Mouse (Mus musculus) left cerebral cortex, postnatal 4 days (tissue): ENCODE measurements around the gene Stat6. TPM values are rescaled to one million over a fixed set of nuclear protein-coding genes. Genes with fewer than 3 reads are reported as not detected.

Experiments used
- DNase-seq: peaks from one replicate; pipeline ENCODE4 v3.0.0-alpha.2; 2022
- intact Hi-C: fragments of 180-260 bp; cut with DNase I; formaldehyde crosslinking; loops from one replicate; pipeline ENCODE4 v1.15.1; 2025
- total RNA-seq, 2 experiments: library from RNA; stranded (reverse); gene quantifications; 2 replicates each; pipeline ENCODE4 v1.2.3; 2021

The Stat6 gene
- total RNA-seq, 2 experiments from 2014 or later, result 6.0 to 6.1 TPM

- DNase-seq, result peak; percentile 53
- intact Hi-C loops, result no loop called here
These were observed 28.4 kb upstream of the Stat6 start for GRCm38 (mm10) chr10:127614236-127615033.

- no peak for DNase-seq
- intact Hi-C loops, result no loop called here
These were observed 27.8 kb upstream of the Stat6 start for GRCm38 (mm10) chr10:127615034-127615374.

GRCm38 (mm10) chr10:127615591-127615990 lies 27.2 kb upstream of the Stat6 start:
- intact Hi-C loops, result no loop called here
- DNase-seq, result peak; percentile 32

- DNase-seq, result no peak
- intact Hi-C loops, result no loop called here
These were observed 26.5 kb upstream of the Stat6 start for GRCm38 (mm10) chr10:127616261-127616679.

- intact Hi-C loops, result no loop called here
- DNase-seq, result no peak
These were observed 25.5 kb upstream of the Stat6 start for GRCm38 (mm10) chr10:127617294-127617693.

- no peak for DNase-seq
- intact Hi-C loops, result no loop called here
These were observed 24.6 kb upstream of the Stat6 start for GRCm38 (mm10) chr10:127618173-127618572.

- no peak for DNase-seq
- intact Hi-C loops, result no loop called here
These were observed 23.6 kb upstream of the Stat6 start for GRCm38 (mm10) chr10:127619119-127619721.

GRCm38 (mm10) chr10:127619941-127620405 lies 22.8 kb upstream of the Stat6 start:
- no peak for DNase-seq
- intact Hi-C loops, result no loop called here

- peak; percentile 52 for DNase-seq
- intact Hi-C loops, result no loop called here
These were observed 22.2 kb upstream of the Stat6 start, which contains the start of gene Lrp1 for GRCm38 (mm10) chr10:127620406-127621190. TSS of gene Lrp1 (minus strand) at chr10:127621148.

GRCm38 (mm10) chr10:127621191-127622056 lies 21.4 kb upstream of the Stat6 start:
- peak; percentile 95 for DNase-seq
- intact Hi-C loops, result no loop called here

- peak; percentile 67 for DNase-seq
- intact Hi-C loops, result no loop called here
These were observed 20.8 kb upstream of the Stat6 start for GRCm38 (mm10) chr10:127622057-127622392.

- no peak for DNase-seq
- intact Hi-C loops, result no loop called here
These were observed 20.1 kb upstream of the Stat6 start for GRCm38 (mm10) chr10:127622661-127623060.

- DNase-seq, result no peak
- intact Hi-C loops, result no loop called here
These were observed 19.2 kb upstream of the Stat6 start for GRCm38 (mm10) chr10:127623439-127624216.

- DNase-seq, result no peak
- intact Hi-C loops, result no loop called here
These were observed 16.4 kb upstream of the Stat6 start for GRCm38 (mm10) chr10:127626433-127626832.

GRCm38 (mm10) chr10:127631261-127632214 lies 11.2 kb upstream of the Stat6 start:
- intact Hi-C loops, result no loop called here
- DNase-seq, result no peak

- DNase-seq, result no peak
- intact Hi-C loops, result no loop called here
These were observed 10.0 kb upstream of the Stat6 start for GRCm38 (mm10) chr10:127632668-127633271.

GRCm38 (mm10) chr10:127640421-127640820 lies 2.4 kb upstream of the Stat6 start:
- intact Hi-C loops, result no loop called here
- no peak for DNase-seq
